Mouse (Mus musculus) CD4-positive, CD25-positive, alpha-beta regulatory T cell, adult 2 months (primary cell): ENCODE data around the gene Nme9.

Source experiments
- DNase-seq: peaks from one replicate; pipeline ENCODE4 v3.0.0-alpha.2; 2012; ENCODE audit warnings: low read depth, low spot score

Nme9 gene

DNA sequence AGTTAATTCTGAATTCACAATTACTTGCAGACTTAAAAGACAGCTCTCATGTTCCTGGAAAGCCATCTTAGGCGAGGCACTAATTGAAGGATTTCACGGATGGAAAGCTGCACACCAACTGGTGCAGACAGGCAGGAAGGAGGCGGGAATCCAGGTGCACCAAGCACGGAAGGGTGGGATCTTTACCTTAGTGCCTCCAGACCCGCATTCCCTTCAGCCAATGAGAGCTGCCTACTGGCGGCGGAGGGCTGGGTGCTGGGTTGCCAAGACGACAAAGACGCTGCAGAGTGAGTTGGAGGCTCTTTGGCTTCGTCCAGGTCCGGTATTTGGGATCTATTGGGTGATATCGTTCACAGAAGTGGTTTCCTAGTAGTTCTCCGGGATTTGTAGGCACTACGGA lies at the start of gene Nme9:
Gene Nme9 (plus strand): TSS at position 315 of the 400 bp plus-strand sequence.
- no peak for DNase-seq

DNA sequence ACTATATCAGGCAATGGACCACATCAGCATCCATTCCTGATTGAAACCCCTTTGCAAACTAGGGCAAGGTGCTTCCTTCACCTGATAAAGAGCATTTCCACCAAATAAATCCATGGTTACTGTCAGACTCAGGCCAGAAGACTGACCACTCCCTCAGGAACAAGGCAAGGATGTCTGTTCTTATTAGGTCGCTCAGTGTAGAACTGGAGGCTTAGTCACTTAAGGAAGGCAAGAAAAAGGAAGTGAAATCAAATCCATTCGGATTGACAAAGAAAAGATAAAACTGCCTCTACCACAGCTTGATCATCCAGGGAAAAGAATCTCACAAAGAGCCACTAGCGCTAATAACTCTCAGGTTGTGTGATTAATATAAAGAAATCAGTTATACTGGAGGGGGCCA lies 42.0 kb upstream of the Nme9 start:
- no peak for DNase-seq

DNA sequence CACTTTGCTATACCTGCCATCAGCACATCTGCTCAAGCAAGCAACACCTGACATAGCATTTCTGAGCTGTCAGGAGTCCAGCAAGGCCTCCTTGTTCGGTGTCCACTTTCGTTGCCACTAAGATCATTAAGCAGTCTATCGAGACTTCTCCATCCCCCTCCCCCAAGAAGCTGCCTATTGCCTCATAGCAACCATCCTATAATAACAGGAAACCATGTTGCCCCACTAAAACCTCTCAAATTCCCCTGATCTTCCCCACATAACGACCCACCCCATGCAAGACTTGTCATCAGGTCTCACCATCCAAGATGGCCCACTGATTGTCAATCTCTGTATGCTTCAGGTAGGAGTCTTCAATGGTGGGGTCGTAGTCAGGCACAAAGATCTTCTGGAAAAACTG lies 40.2 kb upstream of the Nme9 start:
- no peak for DNase-seq

DNA sequence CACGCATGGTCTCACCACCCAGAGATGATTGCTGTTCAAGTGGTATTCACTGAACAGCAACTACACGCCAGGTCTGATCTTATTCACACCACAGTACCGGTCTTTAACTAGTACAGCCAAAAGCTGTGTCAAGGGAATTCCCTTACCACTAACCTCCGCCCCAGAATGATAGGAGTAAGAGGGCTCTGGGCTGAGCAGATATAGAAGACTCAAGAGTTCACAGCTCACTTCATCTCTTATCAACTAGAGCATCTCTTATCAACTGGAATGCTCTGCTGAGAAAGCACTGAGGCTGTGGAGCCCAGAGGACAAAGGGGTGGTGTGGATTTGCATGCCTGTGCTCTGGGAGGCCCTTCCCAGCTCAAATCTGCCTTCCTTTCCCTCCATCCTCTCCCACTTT lies 39.5 kb upstream of the Nme9 start:
- DNase-seq = no peak

DNA sequence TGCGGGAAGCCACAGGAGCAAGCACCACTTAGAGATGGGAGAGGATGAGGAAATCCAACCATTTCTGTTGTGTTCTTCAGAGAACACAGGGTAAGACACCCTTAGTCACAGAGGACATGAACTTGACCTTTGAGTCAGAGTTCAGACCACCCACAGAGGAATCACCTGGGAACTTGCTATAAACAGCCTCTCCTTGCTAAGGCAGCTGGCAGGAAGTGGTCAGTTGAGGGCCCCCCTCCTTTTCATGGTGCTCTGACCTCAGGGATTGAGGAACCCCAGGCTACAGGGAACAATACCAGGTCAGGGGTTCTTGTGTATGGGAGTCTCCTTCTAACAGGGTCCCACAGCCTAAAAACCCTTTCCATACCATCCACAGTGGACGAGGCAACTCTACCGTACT lies 34.5 kb upstream of the Nme9 start:
- DNase-seq = no peak

DNA sequence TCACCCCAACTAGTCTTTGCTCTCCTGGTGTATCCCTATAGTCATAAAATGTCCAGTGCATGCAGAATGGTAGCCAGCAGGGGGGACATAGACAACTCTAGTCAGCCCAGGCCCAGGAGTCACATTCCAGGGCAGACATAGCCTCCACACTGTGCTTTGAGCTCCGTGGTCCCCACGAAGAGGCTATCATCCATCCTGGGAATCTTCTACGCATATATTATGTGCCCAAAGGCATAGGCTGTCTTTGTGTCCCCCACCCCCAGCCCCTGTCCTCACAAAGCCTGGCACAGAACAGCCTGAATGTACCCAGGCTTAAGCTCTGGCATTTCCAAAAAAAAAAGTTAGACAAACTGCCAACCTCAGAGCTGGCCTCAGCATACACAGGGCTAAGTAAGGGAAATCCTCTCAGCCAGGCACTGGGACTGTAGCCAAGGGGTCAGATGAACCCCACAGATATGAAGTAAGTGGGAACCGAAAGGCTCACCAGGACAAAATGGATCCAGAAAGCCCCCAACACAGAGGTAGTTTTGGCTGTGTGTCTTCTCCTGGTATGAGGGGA lies 33.9 kb upstream of the Nme9 start:
- no peak for DNase-seq

DNA sequence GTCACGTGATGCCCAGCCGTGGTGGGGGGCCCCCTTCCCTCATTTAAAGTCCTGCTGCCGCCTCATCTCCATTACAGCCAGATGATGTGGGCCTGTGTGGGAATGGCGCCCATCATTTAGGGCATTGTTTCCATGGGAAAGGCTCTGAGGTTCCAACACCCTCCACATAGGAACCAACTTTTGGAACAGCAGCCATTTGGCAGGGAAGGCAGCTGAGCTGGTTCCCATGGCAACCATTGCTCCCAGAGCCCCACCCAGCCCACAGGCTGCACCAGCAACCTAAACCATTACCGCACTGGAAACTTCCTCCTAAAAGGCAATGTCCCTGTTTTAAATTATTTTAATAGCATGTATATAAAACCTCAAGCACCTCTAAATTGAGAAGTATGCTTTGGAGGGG lies 32.9 kb upstream of the Nme9 start:
- no peak for DNase-seq

DNA sequence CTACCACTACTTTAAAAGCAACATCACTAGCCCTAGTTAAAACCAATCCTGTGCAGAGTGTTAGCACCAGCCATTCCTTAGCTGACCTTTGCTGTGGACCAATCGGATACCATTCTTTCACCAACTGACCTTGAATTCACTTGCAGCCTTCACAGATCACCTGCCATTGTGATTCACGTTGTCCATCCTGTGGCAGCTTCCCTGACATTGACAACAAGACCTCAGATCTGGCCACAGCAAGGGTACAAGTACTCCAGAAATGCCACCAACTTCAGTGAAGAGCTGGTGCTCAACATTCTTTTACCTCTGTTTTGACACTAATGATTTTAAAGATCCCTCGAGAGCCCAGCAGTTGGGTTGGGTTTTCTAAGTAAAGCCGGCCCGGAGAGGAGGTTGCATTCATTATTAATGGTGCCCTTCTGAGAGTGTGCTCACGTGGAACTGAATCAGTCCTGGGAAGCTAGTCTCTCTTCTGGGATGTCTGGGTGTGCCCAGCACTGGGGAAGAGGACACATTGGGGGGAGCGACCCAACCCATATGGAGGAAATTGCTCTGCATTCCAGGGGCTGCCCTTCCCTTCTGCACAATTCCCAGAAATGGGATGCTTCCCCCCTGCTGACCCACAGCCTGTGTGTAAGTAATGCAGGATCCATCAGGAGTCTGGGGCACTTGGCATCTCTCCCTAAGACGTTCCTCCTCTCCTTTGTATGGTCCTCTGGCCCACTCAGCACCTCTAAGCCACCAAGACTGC lies 31.1 kb upstream of the Nme9 start:
- DNase-seq = no peak

DNA sequence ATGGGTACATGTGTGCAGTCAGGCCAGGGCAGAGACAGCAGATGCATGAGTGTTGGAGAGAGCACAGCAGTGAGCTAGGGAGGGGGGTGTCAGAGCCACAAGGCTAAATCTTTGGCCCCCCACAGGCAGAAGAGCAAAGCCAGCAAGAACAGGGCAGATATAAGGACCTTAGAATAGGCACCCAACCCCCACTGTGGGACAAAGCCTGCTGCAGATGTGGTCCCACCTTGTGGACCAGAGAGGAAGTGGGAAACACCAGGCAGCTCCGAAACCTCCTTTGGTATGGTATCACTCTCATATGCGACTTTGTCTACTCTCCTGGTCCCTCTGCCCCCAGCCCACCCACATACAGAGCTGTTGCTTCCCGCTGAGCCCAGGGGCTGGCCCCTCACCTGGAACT lies 29.4 kb upstream of the Nme9 start:
- DNase-seq = no peak

DNA sequence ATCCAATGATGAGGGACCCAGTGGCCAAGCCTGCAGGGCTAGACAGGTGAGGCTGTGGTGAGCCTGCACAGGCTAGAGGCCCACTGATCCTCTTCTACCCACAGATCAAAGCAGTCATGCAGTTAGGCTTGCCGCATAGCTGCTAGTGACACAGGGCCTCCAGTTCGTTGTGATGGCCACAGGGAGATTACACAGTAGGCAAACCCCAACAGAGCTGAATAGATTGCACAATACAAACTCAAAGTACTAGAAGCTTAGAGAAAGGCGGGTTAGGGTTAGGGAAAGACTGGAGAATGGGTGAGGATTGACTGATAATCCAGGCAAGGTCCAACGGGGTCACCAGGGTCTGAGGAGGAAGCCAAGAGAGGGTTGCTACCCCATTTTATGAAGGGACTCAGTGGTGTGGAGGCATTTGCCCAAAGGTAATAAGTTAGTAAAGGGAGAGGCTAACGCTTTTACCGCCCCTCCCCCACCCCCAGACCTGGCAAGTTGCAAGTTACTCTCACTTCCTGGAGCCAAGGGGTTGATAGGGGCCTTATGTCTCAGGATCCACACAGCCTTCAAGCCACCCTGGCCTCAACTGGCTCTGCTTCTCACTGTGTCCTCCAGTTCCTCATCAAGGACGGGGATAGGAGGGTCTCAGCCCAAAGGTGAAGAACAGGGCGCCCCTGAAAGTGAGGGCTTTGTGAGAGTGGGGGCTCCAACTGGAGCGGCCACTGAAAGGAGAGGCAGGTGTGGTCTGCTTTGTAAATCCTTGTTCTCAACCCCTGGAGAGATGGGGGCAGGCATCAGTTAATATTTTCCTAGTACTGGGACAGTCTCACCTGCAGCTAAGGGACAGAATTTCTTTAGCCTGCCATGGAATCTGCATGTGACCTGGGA lies 27.3 kb upstream of the Nme9 start:
- no peak for DNase-seq

DNA sequence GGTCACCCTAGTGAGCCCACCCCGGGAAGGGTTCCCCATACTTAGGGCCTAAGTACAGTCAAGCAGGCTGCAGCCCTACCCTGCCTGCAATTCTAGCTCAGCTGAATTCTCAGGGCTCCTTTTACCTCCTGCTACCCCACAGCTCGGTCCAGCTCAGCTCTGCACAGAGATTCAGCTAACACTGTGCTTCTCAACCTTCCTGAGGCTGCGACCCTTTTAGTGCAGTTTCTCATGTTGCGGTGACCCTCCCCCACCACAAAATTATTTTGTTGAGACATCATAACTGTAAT lies 26.8 kb upstream of the Nme9 start:
- DNase-seq = no peak

DNA sequence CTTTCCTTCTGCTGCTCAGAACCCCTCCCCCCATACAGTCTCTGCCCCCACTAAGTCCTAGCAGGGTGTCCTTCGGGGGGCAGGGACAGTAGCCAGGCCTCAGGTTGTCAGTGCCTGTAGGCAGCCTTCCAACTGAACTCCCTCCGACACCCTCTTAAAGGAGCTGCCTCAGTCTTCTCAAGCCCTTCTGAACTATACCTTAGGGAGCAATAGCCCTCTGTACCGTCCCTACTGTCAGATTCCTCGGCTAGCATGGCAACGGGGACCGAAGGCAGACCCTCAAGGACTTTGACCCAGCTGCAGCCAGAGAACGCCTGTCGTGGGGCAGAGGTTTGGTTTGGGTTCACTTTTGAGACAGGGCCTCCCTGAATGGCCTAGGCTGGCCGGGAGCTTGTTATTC lies 26.0 kb upstream of the Nme9 start:
- no peak for DNase-seq

DNA sequence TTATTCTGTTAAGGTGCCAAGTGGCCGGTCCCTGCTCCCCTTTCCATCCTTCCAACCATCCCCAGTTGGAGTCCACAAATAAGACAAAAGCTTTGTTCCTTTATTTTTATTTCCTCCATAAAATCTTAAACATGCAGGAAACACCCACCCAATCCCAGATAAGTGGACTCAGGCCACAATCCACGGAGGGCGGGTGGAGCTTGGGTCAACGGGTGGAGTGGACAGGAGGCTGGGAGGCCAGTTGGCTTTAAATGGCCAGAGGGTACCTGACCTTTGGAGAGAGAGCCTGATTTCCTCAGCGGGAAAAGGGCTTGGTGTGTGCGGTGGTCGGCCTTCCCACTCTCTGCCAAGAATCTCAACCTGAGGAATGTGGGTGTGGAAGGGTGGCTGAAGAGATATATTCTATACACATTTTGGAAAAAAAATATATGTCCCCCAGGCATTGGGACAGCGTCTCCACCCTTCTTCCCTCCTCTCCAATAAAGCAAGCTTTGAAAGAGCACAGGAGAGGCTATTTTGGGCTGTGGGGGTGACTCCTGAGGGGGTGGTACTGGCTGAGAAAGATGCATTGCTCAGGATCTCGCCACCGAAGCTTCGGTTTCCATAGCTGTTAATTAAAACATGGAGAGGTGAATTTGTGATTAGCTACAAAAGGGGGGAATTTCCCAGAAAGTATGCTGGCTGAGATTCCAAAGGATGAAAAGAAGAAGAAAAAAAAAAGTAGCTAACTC lies 22.5 kb upstream of the Nme9 start:
- no peak for DNase-seq

DNA sequence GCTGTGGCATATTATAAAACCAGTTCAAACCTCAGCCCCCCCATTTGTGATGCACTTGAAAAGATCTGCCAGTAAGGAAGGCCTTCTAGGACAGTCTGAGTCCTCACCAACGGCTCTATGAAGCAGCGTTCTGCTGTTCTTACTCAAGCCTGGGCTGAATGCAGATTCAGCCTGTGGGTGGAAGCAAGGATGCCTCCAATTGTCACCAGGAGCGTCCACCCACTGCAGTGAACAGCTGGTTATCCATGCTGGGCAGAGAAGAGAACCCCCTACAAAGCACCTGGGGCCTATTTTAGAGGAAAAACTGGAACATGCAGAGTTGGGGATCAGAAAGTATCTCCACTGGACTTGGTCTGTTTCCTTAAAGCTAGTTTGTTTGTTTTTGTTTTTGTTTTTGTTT lies 21.4 kb upstream of the Nme9 start:
- no peak for DNase-seq

DNA sequence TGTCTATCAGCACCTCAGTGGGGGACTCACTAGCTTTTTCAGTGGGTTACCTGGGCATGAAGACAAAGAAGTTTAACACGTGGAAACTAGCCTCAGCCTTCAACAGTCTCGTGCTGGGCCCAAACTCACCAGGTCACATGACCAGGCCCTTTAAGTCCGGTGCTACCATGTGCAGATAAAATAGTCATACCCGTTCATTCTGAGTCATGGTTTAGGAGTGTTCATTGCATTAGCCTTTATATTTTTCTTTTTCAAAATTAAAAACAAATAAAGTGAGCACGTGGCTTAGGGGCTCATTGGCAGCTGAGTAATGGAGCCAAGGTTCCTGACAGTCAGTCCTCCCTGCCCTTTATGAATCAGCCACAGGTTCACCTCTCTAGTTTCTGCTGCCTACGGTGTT lies 20.5 kb upstream of the Nme9 start:
- no peak for DNase-seq

DNA sequence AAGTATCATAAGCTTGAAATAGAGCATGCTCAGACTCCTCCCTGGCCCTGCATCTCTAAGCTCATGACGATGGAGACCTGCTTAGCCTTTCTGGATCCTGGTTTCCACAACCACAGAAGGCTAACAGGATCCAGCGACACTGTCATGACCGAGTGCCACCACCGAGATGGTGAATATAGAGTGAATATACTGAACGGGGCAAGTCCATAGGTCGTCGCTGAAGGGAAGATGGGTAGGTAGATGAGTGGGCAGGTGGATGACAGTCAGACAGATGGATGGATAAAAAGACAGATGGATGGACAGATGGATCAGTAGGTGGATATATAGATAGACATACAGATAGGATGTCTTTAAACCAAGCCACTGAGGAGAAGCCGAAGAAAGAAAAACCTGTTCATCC lies 19.9 kb upstream of the Nme9 start:
- DNase-seq = no peak

DNA sequence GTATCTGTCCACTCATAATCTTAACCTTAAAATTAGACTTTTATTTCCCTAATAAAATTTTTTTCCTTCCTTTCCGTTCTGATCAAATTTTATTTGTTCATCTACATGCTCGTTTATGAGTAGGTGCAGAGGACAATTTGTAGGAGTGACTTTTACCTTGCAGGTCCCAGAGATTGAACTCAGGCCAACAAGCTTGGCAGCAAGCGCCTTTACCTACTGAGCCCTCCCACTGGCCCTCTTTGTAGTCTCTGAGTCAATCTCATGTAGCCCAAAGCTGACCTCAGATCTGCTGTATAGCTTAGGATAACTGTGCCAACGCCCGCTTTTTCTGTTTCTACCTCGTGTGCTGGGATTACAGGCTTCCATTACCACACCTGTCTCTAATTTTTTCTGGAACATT lies 19.3 kb upstream of the Nme9 start:
- DNase-seq = no peak

DNA sequence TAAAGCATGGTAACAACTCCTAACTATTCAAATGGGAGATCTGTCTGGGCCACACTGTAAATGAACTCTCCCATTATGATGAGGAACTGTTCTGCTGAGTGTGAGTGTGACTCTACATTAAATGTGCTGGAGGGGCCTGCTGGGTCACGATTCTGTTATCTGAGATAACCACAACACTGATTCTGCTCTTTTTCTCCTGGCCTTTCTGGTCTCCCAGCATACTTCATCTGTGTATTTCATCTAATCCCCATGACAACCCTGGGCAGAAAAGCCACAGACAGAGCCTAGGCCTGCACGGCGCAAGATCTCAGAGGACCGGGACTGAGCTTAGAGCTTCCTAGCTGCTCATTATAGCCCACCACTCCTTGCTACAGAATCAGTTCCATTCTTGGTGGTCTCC lies 18.8 kb upstream of the Nme9 start:
- DNase-seq = no peak

DNA sequence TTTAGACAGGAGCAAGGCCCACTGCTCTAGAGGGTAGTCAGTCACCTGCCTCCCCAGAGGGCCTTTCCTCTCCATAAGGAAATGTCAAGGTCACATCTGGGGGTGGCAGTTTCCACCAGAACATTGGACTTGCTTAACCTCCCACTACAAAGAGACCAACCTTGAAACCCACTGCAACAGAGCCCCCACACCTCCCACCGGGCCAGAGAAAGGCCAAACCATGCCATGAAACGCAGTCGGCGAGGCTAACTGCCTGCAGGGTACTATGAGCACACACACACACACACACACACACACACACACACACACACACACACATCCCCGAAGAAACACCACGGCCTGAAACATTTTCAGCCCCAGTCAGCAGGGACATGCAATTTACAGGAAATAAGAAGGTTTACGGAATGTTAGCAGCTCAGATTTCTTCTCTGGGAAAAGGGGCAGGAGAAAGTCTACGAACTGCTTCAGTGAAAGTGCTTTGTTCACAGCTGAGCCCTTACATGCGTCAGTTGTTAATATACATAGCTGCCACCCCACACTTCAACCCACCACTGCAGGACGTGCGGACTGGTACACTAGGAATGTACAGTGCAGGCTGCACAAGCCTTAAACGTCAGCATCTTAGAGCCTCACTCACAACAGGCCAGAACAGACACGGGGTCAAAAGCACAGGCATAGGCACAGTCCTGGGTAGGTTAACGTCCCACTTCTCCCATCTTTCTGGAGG lies 16.2 kb upstream of the Nme9 start:
- no peak for DNase-seq

DNA sequence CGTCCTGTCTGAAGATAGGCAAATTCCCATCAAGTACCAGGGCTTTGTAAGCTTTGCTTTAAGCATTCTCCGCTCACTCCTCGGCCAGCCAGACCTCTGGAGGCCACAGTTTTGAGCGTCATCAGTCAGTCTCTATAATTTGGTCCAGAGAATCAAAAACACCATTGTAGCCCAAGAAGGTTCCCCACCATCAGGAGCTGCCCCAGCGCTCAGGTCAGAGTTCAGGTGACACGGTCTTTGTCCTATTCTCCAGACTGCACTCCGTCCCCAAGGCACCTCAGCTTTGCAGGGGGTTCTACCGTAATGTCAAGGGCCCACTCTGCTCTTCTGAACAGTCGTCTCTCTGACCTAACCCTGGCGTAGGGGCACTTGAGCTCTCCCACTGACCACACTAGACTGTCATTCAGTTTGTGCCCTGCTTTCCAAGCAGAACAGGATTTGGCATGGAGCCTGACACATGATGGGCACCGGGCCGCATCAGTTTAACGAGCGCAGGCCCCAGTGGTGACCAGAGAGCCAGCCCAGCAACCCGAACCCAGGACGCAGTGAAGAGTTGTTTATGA lies 15.6 kb upstream of the Nme9 start:
- DNase-seq = no peak
